Mouse (Mus musculus) gastrocnemius, postnatal 4 days (tissue): ENCODE measurements at regions not wholly inside any gene's neighbourhood (a gene's known extent, or its start where the extent isn't known, plus 50 kb on each side); places are given as distances from the start of the nearest gene placed in this dataset.

Experiments used
- DNase-seq, 2 experiments: peaks; one replicate each; pipeline ENCODE4 v3.0.0; 2021 to 2022; ENCODE audit warnings: low spot score in 2 of 2, mixed read lengths in 2 of 2

DNA sequence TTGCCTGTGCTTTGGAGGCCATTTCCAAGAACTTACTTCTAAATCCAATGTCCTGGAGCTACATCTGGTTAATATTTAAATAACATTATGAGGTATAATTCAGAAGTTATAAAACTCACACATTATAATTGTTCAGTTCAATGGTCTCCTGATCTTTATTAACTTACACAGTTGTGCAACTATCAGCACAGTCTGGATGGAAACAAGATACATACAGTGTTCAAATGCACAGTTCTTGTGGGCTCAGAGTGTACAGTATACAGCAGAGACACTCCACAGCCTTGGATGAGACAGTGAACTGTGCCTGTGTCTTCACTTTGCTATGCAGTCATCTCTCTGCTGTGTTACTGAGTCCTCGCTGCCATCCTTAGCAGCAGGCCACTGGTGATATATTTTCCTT is 121.8 kb upstream of the Zfand5 start:
- DNase-seq: no peak

DNA sequence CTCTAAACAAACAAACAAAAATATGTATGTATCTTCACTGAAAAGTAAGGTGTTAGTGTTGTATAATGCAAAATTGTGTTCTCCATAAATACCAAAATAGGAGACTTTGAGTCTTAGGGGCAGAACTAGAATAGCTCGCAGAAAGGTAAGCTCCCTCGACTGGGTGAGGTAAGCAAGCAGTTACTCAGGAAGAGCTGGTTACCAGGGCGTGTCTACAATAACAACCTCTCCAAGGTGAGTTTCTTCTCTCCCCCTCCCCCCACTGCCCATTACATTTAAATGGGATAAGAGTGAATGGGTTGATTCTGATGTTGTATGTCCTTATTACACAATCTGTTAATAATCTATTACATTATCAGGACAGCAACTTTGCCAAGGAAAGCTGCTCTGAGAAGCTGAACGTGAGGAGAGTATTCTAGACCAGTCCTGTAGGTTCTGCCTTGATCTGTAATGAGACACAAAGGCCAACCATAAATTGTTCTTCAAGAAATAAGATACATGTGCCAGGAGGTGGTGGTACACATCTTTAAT is 125.2 kb upstream of the Zfand5 start:
- DNase-seq: no peak

DNA sequence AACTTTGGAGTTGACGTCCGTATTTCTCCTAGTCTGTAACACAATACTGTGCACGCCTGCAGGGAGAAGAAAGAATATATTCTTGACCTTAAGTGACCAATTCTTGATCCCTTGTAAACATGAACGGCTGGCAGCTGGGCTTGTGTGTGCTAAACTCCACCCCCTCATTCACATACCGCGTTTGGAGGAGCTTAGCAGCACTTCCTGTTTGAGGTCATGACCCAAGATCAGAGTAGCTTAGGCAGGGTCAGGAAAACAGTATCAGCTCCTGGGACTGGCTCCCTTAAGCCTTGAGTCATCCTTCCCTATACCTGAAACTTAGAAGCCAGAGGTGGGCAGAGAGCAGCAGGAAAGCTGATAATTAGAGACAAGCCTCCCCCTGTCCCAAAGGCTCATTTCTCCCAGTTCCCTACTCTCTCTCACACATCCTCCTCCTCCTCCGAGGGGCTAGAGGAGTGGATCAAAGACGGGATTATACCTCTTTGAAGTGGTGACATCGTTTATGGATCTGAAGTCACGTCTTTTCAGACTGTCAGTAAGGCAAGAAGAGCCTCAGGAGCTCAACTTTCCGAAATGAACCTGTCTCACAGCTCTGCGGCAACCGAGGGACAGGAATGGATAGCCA is 127.3 kb upstream of the Zfand5 start:
- no peak for DNase-seq

DNA sequence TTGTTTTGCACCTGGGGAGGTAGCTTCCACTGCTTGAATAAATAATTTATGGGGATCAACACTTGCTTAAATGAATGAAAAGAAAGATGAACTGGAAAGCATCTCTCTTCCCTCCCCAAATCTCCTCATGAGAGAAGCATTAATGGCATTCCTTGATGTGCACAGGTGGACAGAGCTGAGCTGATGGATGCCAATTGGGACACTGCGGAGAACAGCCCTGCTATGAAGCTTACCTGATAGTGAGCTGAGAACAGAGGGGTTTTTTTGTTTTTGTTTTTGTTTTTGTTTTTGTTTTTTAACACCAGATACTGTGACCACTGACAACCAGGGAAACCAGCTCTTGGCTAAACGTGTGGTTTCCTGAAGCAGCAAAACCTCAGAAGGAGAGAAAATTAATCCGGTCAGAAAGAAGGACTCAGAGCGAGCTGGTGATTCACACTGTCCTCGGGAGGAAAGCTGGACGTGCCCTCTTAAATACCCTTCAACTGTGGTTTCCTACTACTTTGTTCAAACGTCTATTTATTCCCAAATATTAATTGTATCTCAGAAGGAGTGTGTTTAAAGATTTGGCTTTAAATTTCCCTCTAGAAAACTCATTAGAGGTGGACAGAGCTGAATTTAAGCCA is 128.0 kb upstream of the Zfand5 start:
- DNase-seq: no peak

DNA sequence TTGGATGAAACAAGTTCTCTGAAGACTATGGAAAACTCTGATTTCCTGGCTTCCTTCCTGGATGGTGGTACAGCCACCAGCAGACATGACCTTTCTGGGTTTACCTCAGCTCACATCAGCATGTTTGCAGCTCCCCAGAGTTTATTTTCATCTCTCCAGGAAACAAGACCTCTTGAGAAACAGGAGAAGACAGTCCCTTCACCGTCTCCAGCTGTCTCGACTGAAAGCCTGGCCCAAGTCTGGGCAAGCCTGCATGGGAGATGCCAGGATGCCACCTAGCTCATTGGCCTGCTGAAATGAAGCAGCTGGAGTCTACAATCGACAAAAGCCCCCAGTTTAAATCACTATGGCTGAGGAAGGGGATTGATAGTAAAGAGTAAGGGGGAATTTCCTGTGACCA is 131.6 kb upstream of the Zfand5 start:
- DNase-seq: no peak

DNA sequence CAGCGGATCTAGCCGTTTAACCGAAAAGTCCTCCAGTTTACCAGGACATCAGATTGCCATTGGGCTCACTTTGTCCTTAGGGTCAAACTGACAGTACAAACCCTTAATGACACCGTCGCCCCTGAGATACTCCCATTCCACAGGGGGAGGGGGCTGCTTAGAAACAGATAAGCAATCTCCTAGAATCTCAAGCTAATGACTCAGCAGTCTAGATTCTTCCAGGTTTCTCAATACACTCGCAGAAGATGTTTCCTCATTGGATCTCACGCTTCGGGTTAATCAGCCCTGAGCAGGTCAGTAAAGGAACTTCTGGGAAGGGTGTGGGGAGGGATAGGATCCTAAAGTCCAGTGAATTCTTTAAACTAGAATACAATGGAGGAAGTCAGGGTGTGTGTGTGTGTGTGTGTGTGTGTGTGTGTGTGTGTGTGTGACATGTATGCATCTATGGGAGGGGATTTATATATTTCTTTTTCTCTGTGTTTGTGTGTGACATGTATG is 133.0 kb upstream of the Zfand5 start:
- DNase-seq: no peak

DNA sequence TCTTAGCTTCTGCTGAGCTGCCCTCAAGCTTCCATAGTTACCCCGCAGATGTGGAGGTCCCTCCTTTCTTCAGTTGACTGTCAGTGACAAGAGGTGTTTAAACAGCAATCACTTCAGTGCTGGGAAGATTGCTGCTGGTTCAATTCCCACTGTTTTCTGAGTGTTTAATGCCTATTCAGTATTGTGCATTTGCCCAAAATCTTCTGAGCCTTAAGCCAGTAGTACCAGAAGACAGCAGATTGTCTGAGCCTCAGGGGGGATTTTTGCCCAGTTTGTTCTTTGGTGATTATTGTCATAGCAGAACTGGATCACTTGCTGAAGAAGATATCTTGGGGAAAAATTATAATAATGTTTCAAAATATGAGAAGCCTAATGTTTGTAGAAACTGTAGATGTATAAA is 135.3 kb upstream of the Zfand5 start:
- DNase-seq: no peak

DNA sequence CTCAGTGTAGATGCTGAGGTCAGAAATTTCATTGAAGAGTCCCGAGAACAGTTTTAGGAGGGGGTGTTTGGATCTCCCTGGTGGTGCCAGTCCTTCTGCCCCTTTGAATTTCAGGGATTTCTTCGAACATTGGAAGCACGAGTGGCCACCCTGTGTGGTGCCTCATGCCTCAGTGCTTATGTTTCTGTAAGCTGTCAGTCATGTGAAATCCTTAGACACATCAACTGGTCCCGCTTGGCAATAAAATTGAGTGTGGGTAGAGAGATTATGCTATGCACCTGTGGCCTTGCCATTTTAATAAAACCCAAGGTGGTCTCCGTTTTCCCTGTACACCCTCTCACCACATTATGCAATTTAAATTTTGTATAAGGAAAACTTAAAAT is 136.1 kb upstream of the Zfand5 start:
- DNase-seq: no peak

DNA sequence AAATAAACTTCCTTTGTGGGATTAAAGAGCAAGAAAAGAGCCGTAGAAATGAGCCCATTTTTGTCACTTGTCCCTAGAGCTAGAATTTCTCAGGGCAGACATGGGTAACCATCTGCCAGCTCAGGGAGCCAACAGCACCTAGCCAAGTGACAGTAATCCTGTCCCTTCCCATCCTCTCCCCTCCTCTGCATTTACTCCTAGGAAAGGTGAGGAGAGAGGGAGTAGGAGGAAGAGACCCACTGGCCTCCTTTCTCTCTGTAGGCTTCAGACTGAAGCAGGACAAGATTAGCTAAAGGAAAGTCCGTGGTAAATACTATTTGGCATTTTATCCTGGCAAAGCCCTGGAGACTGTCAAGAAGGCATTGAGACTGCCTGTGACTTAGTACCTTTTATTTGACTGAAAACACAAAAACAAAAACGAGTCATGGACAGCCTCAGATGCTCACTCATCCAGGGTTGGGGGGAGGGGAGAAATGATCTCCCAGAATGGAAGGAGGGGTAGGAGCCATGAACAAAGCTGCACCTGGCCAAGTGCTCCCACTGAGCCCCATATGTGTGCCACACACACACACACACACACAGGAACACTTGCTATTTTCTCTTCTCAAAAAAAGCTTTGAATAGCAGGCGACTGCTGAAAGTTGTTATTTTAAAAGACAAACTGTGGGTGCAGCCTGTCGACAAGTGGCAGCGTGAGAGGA is 136.6 kb upstream of the Zfand5 start:
- no peak for DNase-seq

DNA sequence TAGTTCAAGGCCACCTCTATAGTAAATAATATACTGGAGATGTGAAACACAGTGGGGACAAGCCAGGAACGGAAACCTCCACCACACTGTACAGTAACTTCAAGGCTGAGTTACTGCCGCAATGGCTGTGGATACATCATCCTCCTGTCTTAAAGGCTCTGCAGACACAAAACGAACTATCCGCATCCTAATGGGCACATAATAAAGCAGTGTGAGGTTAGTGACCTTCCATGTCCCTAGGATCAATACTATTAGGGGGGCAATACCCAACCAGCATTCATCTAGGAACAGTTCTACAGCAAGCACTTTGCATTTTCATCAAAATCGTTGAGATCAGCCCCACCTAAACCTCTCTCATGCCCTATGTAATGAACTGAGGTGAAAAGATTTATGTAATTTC is 142.4 kb upstream of the Zfand5 start:
- DNase-seq: no peak

DNA sequence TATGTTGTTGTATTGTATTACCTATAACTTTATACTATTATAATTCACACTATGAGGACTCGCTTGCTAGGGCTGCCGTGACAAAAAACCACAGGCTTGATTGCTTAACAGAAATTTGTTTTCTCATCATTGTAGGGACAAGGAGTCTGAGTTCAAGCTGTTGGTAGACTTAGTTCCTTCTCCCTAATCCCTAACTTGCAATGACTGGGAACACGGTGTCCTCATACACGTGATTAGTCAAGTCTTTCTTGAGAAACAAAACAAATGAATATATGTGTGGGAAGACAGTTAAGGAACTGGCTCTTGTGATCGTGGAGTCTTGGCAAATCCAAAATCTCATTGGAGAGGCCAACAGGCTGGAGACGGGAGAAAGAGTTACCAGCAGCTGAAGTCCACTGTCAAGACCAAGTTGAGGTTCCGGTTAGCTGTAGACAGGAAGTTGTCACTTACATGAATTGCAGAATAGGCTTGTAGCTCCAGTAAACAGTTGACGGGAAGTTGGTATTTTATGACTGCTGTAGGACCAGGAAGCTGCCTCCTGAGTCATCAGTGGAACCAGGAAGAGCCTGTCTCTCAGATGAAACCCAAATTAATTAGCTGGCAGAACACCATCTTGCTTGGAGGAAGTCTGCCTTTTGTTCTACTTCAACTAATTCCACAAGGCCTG is 144.9 kb upstream of the Zfand5 start:
- no peak for DNase-seq

DNA sequence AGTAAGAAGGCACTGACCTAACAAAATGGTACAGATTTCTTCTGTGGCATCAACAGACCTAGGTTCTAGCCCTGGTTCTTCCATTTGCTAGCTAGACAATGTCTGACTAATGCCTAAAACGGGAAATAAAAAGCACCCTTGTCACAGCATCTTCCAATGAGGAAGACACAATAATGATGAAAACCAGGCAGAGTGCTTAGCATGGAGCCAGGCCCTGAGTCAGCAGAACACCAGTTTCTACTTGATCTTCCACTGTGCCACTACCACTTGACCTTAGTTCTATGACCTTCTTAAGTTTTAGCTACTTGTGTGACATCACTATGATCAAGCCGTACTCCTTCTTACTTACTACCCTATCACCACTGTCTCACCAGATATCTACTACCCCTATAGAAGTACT is 145.4 kb upstream of the Zfand5 start:
- no peak for DNase-seq

DNA sequence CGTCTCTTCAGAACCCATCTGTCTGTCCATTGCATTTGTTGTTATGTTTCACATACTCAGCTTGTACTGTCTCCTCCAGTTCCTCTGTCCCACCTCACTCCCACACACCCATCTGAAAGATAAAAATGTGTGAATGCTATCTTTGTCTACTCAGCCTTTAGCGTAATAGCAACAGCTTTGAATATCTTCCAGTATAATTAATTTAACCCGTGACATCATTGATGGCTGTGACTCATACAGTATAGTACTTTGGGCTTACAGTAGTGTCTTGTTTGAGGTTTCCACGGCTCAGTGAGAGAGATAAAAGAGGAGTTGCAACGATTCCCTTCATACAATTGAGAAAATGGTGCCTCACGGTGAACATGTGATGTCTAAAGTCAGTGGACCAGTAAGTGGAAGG is 152.6 kb upstream of the Zfand5 start:
- no peak for DNase-seq

DNA sequence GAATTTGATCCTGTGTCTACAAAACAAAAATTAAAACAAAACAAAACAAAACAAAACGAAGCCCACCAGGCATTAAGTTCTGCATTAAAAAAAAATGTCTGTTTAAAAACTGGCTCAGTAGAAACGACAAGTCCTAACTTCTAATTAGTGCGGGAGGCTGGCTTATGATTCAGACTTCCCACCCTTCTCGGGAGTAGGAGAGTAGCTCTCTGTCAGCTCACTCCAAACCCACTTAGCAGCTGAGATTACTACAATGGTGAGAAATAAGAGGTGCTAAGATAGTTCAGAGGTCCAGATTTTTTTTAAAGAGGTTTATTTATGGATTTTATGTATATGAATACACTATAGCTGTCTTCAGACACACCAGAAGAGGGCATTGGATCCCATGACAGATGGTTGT is 153.3 kb upstream of the Zfand5 start:
- no peak for DNase-seq

DNA sequence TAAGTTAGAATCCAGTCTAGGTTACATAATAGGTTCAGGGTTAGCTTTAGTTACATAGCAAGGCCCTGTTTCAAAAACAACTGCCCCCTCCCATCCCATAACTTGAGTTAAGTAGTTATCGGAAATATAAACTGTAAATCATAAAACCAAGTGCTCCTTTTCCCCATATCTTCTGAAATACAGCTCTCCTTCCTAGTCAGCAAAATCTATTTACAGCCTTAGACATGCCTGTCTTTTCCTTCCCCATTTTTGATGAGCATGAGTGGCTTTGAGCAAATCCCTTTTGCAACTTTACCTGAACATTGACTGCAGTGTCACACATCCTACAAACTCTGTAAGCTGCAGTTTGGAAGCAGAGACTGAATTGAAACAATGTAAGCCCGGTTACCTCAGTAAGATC is 156.4 kb upstream of the Zfand5 start:
- DNase-seq: no peak

DNA sequence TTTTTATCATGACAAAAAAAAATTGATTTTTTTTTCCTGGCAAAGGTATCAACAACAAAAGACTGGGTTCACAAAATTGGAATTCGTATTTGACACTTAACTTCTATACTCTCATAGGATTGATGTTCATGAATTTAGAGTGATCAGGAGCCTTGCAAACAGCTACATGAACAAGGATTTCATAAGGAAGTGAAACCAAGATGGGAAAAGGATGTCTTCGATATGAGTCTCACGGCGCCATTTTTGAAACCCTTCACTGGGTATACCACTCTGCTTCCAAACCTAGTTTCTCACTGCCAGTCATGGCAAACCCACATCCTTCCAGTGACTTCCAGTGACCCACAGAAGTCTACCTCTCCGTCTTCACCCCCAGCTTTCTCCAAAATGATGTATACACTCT is 157.8 kb upstream of the Tmc1 start:
- DNase-seq: no peak

DNA sequence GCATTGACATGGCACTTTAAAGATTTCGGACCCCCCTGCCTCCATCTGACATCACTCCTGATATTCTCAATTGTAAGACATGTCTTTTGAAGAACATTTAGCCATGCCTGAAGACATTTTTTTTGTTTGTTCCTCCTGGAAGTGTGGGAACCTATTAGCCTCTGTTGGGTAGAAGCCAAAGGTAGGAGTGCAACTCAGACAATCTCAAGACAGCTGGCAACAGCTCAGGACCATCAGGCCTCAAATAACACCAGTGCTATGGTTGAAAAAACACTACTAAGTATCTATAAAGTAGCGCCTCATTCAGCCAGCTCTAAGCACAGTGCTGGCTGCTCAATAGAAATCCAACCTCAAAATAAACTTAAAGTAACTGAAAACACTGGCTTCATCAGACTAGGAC is 154.3 kb upstream of the Tmc1 start:
- no peak for DNase-seq

DNA sequence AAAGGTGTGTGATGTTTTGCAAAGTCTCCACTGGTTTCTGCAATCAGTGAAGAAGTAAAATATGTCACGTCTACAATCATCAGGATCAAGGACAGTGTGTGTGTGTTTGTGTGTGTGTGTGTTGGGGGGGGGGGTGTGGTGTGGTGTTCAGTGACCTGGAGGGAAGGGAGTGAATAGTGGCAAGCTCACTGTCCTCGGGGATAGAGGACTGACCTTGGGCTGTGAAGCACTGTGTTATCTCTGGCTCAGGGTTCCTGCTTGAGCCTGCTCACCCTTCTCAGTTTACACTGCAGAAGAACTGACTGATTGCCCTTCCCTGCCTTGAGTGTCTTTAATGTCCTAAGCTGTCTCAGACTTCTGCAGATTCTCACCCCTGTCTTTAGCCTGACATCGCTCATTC is 153.7 kb upstream of the Tmc1 start:
- DNase-seq: no peak

DNA sequence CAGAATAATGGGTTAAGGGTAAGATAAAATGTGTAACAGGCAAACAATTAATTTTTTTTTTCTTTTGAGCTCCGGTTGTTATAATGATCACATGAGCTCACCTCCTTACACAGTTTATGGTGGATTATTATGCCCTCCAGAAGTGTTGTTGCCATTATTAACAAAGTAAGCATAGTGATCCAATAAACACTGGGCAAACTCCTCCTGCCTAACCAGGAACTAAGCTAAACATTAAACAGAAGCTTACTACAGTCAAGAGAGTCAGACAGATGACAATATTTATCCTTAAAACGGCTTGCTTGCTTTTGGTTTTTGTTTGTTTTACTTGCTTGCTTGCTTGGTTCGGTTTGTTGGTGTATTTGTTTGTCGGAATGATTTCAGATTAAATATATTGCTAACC is 153.3 kb upstream of the Tmc1 start:
- no peak for DNase-seq

DNA sequence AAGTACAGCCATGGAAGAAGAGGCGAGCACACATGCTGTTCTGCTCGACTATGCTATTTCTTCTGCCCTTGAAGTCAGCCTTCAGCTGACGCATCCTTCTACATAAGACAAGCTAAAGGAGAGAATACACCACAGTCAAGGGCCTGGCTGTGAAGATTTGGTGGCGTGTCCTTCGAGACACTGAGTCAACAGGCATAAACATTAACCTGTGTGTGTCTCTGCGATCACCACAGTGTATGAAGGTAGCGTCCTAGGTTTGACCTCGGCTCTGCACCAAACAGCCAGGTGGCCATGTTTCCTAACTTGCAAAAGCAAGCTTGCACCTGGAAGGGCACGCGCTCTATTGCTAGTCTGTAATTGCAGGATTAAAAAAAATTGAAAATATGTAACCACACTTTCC is 152.8 kb upstream of the Tmc1 start:
- no peak for DNase-seq

DNA sequence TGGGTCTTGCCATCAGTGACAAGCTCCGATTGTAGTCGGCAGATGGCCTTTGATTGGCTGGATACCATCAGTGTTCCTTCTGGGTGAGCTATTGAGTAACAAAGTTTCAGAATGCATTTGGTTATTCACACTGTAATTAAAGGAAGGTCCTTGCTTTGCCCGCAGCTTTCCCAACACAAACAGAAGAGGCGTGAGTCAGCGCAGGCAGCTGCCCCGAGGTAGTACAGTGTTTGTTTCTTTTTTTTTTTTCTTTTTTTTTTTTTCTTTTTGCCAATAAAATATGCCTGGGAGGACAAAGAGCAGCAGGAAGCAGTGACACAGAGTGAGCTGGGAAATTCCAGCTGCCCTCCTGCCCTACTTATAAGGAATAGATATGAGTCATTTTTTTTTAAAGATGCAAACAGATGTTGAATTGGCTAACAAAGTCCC is 152.3 kb upstream of the Tmc1 start:
- no peak for DNase-seq

DNA sequence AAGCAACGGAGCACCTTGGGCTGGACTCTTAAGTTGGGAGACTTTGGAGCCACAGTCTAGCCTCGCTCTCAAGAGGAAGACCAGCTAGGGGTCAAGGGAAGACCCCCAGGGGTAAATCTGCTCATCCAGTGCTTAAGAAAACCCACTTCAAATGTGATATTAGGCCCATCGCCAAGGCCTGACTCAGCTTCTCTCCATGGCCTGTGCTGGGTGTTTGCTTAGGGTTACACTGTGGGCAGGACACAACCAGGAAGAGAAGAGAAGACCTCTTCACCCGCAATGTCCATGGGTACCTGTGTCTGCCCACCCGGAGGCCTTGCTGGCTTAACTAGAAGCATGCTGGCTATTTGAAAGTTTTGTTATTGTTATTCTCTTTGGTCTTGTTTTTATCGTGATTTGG is 151.0 kb upstream of the Tmc1 start:
- no peak for DNase-seq
